Mouse (Mus musculus): ENCODE measurements around the gene Ski.

DNA sequence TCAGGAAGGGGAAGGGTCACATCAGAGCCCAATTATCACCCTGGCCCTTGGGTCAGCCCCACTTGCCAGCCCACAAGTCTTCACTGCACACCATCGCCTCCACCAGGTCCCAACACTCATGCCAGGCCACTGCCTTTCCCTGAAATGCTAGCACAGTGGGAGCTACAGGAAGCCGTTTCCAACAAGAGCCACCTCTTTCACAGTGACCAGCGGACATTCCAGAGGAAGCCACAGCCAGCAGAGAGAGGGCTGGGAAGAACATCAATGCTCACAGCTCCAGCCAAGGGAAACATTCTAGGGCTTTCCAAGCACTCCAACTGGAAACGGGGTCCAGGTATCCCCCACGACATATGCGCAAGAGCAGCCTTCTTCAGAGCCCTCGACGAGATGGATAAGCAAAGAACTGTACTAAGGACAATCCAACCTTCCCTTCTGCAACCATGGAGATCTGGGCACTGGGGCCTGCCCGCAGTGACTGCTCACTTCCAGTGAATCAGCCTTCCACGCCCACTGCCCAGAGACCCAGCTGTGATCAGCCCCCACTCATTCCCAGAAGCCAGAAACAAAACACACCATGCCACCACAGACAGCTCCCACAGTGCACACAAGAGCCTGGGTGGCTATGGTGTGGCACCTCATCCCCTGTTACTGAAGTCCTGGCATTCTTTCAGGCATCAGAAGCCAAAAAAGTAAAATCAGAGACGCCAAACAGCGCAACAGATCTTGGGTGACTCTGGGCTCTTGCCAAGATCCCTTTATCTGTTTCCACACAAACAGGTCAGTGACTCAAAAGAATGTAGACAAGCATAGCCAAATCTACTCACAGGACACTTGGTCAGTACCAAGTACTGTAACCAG is 6.4 kb downstream of the Ski start:
- TF ChIP-seq POLR2A (IDR thresholded peaks at IDR 0.05; ENCODE audit: insufficient read depth, low read depth, low read length) (0 out of 2 replicates have a peak, but pooled peaks have one; percentile 46), CTCF (IDR thresholded peaks at IDR 0.05) (peak; percentile 31), EP300 (IDR thresholded peaks at IDR 0.05; ENCODE audit: insufficient read depth, low read depth, low read length) (peak; percentile 92)

All from heart, adult 2 months (tissue).